ENCODE assay signal across 13 mouse cellular contexts in genomic region chr9:102442198-102442842, GRCm38 (mm10).
DNase-seq lines count a peak whose midpoint lies in the region; ATAC-seq and TF ChIP-seq lines count a peak whose summit lies in the region.
"Had no signal": no experiment of that assay in that cellular context is flagged by ENCODE, and none has a peak within 500 bp of the region (broad histone marks: within the 10 kb centered on the region; RNA-seq: fewer than 3 reads in every experiment).

No protein-coding gene starts in this region.

- no peak overlapping the region for H3K4me3 ChIP-seq in cerebellum, adult 2 months (replicated peaks; ENCODE audit: insufficient read depth, low read depth, low read length)
- H3K4me3 ChIP-seq: forebrain, embryonic 12.5 days; kidney, embryonic 15.5 days; limb, embryonic 15.5 days; megakaryocyte, embryonic 14.5 days; neural tube, embryonic 13.5 days had no signal

- intact Hi-C loops in gastrocnemius, postnatal 14 days (cut with DNase I; ENCODE audit: low total_unique reads), result no loop called here

- peaks cover 6% of the 10 kb centered on the region for H3K4me1 ChIP-seq in cerebellum, adult 2 months (ENCODE audit: control insufficient read depth, insufficient read depth, low read length)
- H3K4me1 ChIP-seq: forebrain, embryonic 12.5 days; kidney, embryonic 15.5 days; limb, embryonic 15.5 days; megakaryocyte, embryonic 14.5 days; neural tube, embryonic 13.5 days had no signal

- ATAC-seq in erythroid progenitor cell, adult 5-6 weeks (replicated peaks; ENCODE audit: low FRiP score, poor library complexity, severe bottlenecking), result no peak

- no peak for TF ChIP-seq CTCF in cerebellum, adult 2 months (IDR thresholded peaks at IDR 0.05; ENCODE audit: borderline replicate concordance, insufficient read depth, low read depth, low read length)

- no peaks in the 10 kb centered on the region; the same call in 1 of the 2 replicates for H3K27me3 ChIP-seq in cerebellum, adult 2 months (ENCODE audit: control insufficient read depth, insufficient read depth, low read length)
- H3K27me3 ChIP-seq: forebrain, embryonic 12.5 days; kidney, embryonic 15.5 days; limb, embryonic 15.5 days; megakaryocyte, embryonic 14.5 days; neural tube, embryonic 13.5 days had no signal

- H3K27ac ChIP-seq in cerebellum, adult 2 months (ENCODE audit: insufficient read depth, low read length), result no peak overlapping the region
- H3K27ac ChIP-seq: forebrain, embryonic 12.5 days; kidney, embryonic 15.5 days; limb, embryonic 15.5 days; neural tube, embryonic 13.5 days had no signal

- TF ChIP-seq POLR2A in cerebellum, adult 2 months (IDR thresholded peaks at IDR 0.05; ENCODE audit: borderline replicate concordance, insufficient read depth, low read length), result no peak

- peak; percentile 22 for DNase-seq in cerebellum, adult 11-12 months
- DNase-seq in cerebellum, adult 2 months, result peak; percentile 31 to 45
- DNase-seq in gastrocnemius, postnatal 14 days, result peak; percentile 40
- DNase-seq in layer of hippocampus, postnatal 14 days (ENCODE audit: low spot score in 2 of 2), result peak; percentile 15 to 27
- DNase-seq in neural tube, embryonic 10.5 days (ENCODE audit: extremely low spot score, low spot score), result no peak
- DNase-seq in adrenal gland, adult 2 months, result no peak
- DNase-seq: thymus, postnatal 36 days had no signal

- WGBS in cerebellum, adult 2 months, result 22% methylated on average over 11 of the region's 11 CpGs

Comparison
In these comparisons a context has a peak if more than half of its experiments do, and no peak if none do; other contexts are left out.
1. DNase-seq: peak in cerebellum, adult 11-12 months (single experiment), cerebellum, adult 2 months (2 of 2), gastrocnemius, postnatal 14 days (single experiment) and layer of hippocampus, postnatal 14 days (2 of 2); none in neural tube, embryonic 10.5 days (single experiment) and adrenal gland, adult 2 months (single experiment).